Mouse (Mus musculus): ENCODE measurements around the gene Cyth1. TPM values are rescaled to one million over a fixed set of nuclear protein-coding genes. Genes with fewer than 3 reads are reported as not detected.

Cyth1 gene
- polyA plus RNA-seq, 1 experiment from 2014 or later, result 13.1 TPM

GRCm38 (mm10) chr11:118243627-118244261, 4.6 kb downstream of the Cyth1 start:
- H3K9me3 ChIP-seq (ENCODE audit: control insufficient read depth, low read length), result no peaks in the 10 kb centered on the region
- no peak overlapping the region for H3K4me3 ChIP-seq (ENCODE audit: low read depth, low read length)
- H3K27me3 ChIP-seq (ENCODE audit: control insufficient read depth, insufficient read depth, low read length), result no peaks in the 10 kb centered on the region
- TF ChIP-seq EP300 (optimal IDR thresholded peaks at IDR 0.05) (no peak), CTCF (IDR thresholded peaks at IDR 0.05; ENCODE audit: low read depth) (no peak)
- H3K9ac ChIP-seq (ENCODE audit: low read length), result no peak overlapping the region
- WGBS, result 82% methylated on average over 6 of the region's 6 CpGs
- no peaks in the 10 kb centered on the region for H3K36me3 ChIP-seq (ENCODE audit: control insufficient read depth, insufficient read depth, low read length)
- H3K4me1 ChIP-seq (replicated peaks; ENCODE audit: control insufficient read depth, insufficient read depth), result peaks cover 7% of the 10 kb centered on the region
- no peak for DNase-seq (ENCODE audit: low spot score)
- no peak overlapping the region for H3K27ac ChIP-seq (replicated peaks)
- no peak for ATAC-seq (ENCODE audit: low FRiP score, low TSS enrichment)
- H3K4me2 ChIP-seq (replicated peaks; ENCODE audit: low read depth), result no peak overlapping the region

DNA sequence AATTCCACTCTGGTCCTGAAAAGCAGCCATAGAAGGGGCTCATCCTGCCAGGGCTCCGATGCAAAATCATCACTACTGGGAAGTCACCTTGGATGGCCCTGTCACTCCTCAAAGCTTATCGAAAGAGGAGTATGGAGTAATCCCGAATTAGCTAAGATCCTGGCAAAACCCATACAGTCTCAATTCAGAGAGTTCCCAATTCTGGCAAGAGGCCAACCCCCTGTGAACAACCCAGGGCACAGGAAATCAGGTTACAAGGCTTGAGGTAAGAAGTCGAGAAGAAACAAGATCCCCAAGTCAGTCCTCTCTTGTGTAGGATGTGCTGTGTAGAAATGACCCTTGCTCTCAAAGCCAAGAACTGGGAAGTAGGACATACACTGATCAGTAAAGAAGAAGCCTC, 5.9 kb downstream of the Cyth1 start:
- no peak overlapping the region for H3K4me2 ChIP-seq (replicated peaks; ENCODE audit: low read depth)
- no peaks in the 10 kb centered on the region for H3K9me3 ChIP-seq (ENCODE audit: control insufficient read depth, low read length)
- no peak for TF ChIP-seq EP300 (optimal IDR thresholded peaks at IDR 0.05)
- TF ChIP-seq CTCF (IDR thresholded peaks at IDR 0.05; ENCODE audit: low read depth), result no peak
- WGBS, result 50% methylated on average over 4 of the region's 4 CpGs
- H3K4me3 ChIP-seq (ENCODE audit: low read depth, low read length), result no peak overlapping the region
- peaks cover 7% of the 10 kb centered on the region for H3K4me1 ChIP-seq (replicated peaks; ENCODE audit: control insufficient read depth, insufficient read depth)
- no peaks in the 10 kb centered on the region for H3K27me3 ChIP-seq (ENCODE audit: control insufficient read depth, insufficient read depth, low read length)
- H3K27ac ChIP-seq (replicated peaks), result no peak overlapping the region
- ATAC-seq (ENCODE audit: low FRiP score, low TSS enrichment) (no peak), DNase-seq (ENCODE audit: low spot score) (no peak)
- H3K36me3 ChIP-seq (ENCODE audit: control insufficient read depth, insufficient read depth, low read length), result no peaks in the 10 kb centered on the region
- H3K9ac ChIP-seq (ENCODE audit: low read length), result no peak overlapping the region

GRCm38 (mm10) chr11:118240388-118240787, 8.0 kb downstream of the Cyth1 start:
- WGBS, result 56% methylated on average over 4 of the region's 4 CpGs
- H3K27ac ChIP-seq (replicated peaks), result no peak overlapping the region

DNA sequence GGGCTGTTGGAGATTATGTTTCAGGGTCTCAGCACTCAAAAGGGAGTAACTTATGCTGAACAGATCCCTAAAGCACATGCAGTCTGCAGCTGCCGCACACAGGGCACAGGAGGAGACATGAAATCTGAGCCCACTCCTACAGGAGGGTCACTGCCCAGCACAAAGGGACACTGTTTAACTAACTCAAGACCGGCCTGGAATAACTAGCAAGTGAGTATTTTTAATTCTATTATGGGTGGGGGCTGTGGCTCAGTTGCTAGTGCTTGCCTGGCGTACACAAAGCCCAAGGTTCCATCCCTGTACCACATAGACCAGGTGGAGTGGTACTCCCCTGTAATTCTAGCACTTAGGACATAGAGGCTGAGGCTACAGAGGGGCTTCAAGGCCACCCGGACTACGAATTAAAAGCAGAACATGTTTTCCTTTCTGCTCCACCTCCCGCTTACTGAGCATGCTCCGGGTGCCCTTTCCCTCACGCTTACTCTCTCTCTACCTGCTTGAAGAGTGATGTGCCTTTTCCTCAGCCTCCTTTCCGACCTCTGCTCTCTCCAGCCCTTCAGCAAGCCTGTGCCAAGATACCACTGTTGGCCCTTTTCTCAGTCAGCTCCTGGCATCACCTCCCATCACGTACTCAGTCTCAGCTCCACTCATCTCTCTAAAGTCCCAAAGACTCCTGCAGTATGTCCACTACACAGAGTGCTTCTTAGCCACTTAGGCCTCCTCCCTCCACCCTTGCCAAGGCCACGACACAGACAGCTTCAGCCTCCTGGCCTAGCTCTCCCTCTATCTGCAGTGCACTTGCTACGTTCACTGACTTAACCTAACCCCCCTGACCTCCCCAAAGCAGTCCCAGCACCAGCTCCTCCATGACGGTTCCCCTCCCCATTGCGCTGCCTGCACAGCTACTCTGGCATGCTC, 8.9 kb downstream of the Cyth1 start:
- no peak overlapping the region for H3K4me3 ChIP-seq (ENCODE audit: low read depth, low read length)
- ATAC-seq (ENCODE audit: low FRiP score, low TSS enrichment), result peak; percentile 30
- no peaks in the 10 kb centered on the region for H3K36me3 ChIP-seq (ENCODE audit: control insufficient read depth, insufficient read depth, low read length)
- WGBS, result 53% methylated on average over 14 of the region's 14 CpGs
- H3K4me1 ChIP-seq (replicated peaks; ENCODE audit: control insufficient read depth, insufficient read depth), result peaks cover 10% of the 10 kb centered on the region
- H3K9me3 ChIP-seq (ENCODE audit: control insufficient read depth, low read length), result no peaks in the 10 kb centered on the region
- no peak overlapping the region for H3K4me2 ChIP-seq (replicated peaks; ENCODE audit: low read depth)
- no peak for TF ChIP-seq CTCF (IDR thresholded peaks at IDR 0.05; ENCODE audit: low read depth)
- no peak for TF ChIP-seq EP300 (optimal IDR thresholded peaks at IDR 0.05)
- H3K27ac ChIP-seq (replicated peaks), result peak overlapping the region; percentile 24; the same call in 1 of the 2 replicates
- DNase-seq (ENCODE audit: low spot score), result no peak
- no peaks in the 10 kb centered on the region for H3K27me3 ChIP-seq (ENCODE audit: control insufficient read depth, insufficient read depth, low read length)
- no peak overlapping the region for H3K9ac ChIP-seq (ENCODE audit: low read length)

More at GRCm38 (mm10) chr11:118240388-118240787, 8.0 kb downstream of the Cyth1 start:
- no peak overlapping the region for H3K4me2 ChIP-seq (replicated peaks; ENCODE audit: low read depth)
- H3K9ac ChIP-seq (ENCODE audit: low read length), result no peak overlapping the region
- H3K27me3 ChIP-seq (ENCODE audit: control insufficient read depth, insufficient read depth, low read length), result no peaks in the 10 kb centered on the region
- DNase-seq (ENCODE audit: low spot score) (no peak), ATAC-seq (ENCODE audit: low FRiP score, low TSS enrichment) (no peak)
- H3K9me3 ChIP-seq (ENCODE audit: control insufficient read depth, low read length), result no peaks in the 10 kb centered on the region
- H3K4me1 ChIP-seq (replicated peaks; ENCODE audit: control insufficient read depth, insufficient read depth), result peaks cover 7% of the 10 kb centered on the region
- H3K36me3 ChIP-seq (ENCODE audit: control insufficient read depth, insufficient read depth, low read length), result no peaks in the 10 kb centered on the region
- no peak for TF ChIP-seq EP300 (optimal IDR thresholded peaks at IDR 0.05)
- TF ChIP-seq CTCF (IDR thresholded peaks at IDR 0.05; ENCODE audit: low read depth), result no peak
- H3K4me3 ChIP-seq (ENCODE audit: low read depth, low read length), result no peak overlapping the region

DNA sequence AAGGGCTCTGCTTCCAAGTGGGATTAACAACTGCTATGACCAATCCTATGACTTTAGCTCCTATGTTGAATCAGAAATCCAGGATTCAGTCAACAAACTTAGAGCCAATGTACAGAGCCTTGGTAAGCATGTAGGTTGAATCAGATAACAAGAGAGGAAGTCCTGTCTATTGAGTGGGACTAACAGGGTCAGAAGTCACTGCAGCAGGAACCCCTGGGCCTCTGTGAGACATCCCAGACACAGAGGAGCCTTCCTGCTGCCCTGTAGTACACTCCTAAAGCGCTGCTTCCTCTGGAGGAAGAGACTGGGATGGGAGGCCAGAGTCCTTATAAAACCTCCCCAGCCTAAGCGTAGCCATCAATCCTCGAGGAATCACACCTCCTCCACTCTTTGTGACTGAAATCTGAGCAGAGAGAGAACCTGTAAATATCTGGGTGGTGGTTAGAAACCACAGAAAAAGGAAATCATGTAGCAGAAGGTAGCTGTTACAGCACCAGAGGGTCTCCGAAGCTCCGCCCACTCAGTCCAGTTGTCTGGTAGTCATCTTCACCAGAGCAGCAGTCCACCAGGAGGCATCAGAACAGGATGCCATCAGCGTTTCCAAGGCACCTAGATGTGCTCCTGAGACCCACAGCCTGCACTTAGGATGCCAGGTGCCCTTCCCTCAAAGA, 11.7 kb downstream of the Cyth1 start:
- WGBS, result 58% methylated on average over 6 of the region's 6 CpGs
- Histone ChIP-seq H3K27me3 (ENCODE audit: control insufficient read depth, insufficient read depth, low read length) (no peaks in the 10 kb centered on the region), H3K4me2 (replicated peaks; ENCODE audit: low read depth) (no peak overlapping the region), H3K4me1 (replicated peaks; ENCODE audit: control insufficient read depth, insufficient read depth) (peaks cover 10% of the 10 kb centered on the region), H3K4me3 (ENCODE audit: low read depth, low read length) (no peak overlapping the region), H3K36me3 (ENCODE audit: control insufficient read depth, insufficient read depth, low read length) (no peaks in the 10 kb centered on the region), H3K9me3 (ENCODE audit: control insufficient read depth, low read length) (no peaks in the 10 kb centered on the region), H3K27ac (replicated peaks) (peak overlapping the region; percentile 25; the same call in 1 of the 2 replicates), H3K9ac (ENCODE audit: low read length) (no peak overlapping the region)
- TF ChIP-seq EP300 (optimal IDR thresholded peaks at IDR 0.05) (no peak), CTCF (IDR thresholded peaks at IDR 0.05; ENCODE audit: low read depth) (no peak)
- DNase-seq (ENCODE audit: low spot score) (no peak), ATAC-seq (ENCODE audit: low FRiP score, low TSS enrichment) (no peak; the same call in 1 of the 2 replicates)
